Mouse (Mus musculus) urinary bladder, postnatal 14 days (tissue): ENCODE results near the gene Ccar1.
A peak's percentile ranks its signal among the peaks of the same experiment; 100 is the strongest.
"Not testable (repeated sequence)": the region's sequence is repeated elsewhere in the genome, so short reads cannot be mapped to it uniquely, and the experiment has no call there.

Experiments used
- DNase-seq: peaks from one replicate; pipeline ENCODE4 v3.0.0; 2021; ENCODE audit warnings: low spot score

Gene Ccar1

DNA sequence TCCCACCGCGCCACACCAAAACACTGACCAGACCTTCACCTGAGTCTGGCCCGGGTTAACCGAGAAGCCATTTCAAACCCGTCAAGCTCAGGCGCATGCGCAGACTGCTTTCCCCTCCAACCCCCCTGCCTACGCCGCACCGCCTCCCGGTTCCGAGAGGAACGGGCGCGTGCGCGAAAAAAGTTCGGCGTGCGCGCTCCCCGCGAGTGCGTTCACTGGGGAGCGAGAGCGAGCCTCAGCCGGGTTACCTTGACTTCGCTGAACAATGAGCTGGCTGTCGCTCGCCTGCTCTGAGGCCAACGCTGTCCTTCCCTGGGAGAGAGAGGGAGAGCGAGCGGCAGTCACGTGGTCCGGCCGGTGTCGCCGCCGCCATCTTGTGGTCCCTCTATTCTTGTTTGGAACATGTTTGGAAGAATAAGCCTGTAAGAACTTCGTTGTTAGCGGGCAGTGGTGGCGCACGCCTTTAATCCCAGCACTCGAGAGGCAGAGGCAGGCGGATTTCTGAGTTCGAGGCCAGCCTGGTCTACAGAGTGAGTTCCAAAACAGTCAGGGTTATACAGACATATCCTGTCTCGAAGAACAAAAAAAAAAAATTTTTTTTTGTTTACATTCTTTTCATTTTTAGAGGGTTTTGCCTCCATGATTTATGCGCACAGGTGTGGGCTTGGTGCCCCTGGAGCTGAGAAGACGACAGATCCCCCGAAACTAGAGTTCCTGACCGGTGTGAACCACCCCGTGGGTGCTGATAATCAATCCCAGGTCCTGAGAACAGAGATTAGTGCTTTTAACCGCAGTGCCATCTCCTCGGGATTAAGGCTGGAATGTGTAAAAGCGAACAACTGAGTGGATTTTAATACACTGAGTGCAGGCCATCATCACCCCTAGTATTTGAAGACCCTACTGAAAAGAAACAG lies at the start of gene Ccar1:
Ccar1 (minus strand) TSS at position 110 of the 914 bp plus-strand sequence.
- DNase-seq = peak; percentile 99

DNA sequence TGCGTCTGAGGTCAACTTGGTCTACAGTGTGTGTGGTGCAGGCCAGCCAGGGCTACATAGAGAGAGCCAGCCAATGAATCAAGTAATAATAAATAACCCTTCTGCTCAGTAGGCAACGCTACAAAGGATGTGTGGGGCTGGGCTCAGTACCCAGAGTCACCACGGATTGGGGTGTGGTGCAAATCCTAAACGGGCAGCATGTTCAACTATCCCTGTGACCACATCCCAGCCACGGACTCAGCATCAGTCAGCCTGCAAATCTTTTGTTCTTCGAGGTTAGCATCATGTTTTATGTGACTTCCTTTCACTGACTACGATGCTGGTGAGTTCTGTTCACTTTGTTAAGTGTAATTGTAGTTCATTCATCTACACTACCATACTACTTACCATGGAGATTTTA lies 48.6 kb upstream of the Ccar1 start:
- no peak for DNase-seq

DNA sequence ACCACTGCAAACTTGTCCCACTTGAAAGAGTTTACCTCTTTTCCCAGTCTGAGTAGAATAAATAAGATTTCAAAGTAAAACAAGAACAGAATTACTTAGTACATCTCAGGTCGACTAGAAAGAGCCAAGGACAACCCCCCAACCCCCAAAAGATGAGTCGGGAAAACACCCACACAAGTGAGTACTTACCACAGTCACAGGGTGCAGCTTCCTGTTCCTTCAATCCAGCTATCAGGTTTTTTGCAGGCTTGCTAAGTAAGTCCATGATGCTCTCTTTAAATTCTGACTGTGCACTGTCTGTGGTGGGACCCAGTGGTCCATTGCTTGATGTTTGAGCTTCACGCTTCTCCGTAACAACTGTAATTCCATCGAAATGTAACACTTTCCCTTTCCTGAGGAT lies 45.9 kb upstream of the Ccar1 start:
- DNase-seq = no peak

DNA sequence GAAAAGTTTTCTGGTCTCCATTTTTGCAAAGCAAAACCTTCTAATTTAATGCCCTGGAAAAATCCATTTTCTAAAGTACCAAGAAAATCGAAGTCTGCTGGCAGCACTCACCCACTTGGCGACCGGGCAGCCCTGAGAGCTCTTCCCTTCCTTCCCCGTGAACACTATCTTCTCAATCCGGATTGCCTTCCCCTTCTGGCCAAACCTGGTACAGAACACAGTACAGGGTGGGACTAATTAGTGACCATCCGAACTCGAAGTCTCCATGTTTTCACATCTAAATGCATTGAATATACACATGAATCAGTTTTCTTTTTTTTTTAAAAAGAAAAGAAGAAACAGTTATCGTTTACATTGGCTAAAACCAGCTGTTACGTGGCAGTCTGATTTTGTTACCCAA lies 40.7 kb upstream of the Ccar1 start:
- no peak for DNase-seq

DNA sequence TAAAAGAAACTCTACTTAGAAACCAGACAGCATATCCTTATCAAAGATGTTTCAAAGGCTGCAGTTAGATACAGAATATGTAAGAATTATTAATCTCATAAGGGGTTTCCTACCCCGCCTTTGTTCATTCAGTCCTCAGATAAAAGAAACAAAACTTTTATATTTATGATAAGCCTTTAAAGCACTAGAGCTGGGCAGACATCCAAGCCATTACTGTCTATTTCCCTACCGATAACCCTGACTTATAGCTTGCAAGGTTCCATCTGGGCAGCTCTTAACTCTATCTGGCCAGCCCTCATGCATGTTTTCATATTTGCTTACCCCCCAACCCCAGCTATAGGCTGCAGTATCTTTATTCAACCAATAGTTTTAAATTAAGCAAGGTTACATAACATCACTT lies 39.5 kb upstream of the Ccar1 start:
- DNase-seq = no peak

DNA sequence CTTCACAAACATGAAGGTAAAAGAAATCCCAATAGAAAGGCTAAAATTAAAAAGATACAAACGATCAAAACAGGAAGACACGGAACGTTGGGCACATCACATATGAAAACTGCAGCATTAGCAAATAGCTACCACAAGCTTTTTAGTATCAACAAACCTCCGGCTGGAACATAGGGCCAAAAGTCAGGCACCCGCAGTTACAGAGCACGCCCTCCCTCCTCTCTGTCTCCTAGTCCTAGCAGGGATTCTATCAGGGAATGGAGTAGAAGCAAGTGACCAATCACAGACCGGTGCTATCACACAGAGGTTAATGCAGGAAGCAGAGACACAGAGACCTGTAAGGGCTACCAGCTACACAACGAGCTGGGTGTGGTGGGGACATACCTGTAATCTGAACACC lies 32.4 kb upstream of the Ccar1 start:
- DNase-seq = no peak

DNA sequence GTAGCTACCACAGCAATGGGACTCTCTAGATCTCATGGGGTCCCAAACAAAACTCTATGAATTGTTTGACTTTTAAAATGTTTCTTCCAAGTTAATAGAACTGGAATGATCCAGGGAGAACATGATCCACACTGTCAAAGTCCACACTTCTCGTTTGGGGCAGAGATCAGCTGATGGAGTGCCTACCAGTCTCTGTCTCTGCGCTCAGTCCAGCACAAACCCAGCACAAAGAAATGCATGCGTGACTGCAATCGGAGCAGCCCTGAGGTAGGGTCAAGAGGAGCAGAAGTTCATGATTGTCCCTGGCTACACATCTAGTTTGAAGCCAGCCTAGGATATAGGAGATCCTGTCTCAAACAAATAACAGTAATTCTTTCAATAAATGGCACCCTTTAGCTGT lies 31.3 kb upstream of the Ccar1 start:
- no peak for DNase-seq

DNA sequence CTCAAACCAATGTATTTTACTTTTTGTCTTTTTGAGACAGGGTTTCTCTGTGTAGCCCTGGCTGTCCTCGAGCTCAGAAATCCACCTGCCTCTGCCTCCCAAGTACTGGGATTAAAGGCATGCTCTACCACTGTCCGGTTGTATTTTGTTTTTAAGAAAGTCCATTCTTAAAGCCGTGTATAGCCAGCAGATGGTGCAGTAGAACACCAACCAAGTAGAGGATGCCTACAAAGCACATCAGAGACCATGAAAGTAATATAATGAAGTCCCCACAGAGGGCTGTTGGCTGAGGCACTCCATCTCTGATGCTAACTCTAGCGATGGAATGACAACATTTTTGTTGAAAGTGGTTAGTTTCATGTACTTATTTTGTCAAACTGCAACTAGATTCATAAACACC lies 17.9 kb upstream of the Ccar1 start:
- no peak for DNase-seq

DNA sequence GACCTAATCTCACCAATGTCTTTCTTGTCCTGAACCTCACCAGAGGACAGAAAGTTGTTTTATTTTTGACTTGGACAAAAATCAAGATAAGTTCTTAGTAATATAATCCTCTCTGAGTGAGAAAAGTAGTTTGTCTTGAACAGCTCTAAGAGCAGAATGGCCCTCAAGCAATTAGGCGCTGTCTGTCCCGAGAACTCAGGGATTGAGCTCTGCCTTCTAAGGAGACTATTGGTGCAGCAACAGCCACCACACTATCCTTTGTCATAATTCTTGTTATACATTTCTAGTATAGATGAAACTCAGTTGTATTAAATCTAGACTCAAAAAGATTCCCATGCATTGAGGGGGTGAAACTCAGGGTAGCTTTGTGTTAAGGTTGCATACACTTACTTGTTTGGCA lies 16.7 kb upstream of the Ccar1 start:
- no peak for DNase-seq

DNA sequence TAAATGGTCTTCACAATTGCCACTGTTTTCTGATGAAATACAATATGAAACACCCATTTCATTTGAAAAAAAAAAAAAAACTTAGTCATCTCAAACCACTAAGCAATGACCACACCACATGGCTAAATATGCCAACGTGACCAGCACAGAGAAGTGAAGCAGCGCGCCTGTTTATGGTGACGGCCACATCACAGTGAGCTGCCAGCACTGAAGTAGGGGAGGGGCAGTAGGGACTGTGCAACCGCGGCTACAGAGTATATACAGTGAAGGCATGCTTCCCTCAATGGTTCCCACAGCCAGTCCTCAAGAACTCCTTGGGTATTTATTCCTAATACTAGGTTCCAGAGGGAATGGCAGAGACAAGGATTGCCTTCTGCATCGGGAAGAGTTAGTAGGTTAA lies 16.2 kb upstream of the Ccar1 start:
- DNase-seq = no peak

DNA sequence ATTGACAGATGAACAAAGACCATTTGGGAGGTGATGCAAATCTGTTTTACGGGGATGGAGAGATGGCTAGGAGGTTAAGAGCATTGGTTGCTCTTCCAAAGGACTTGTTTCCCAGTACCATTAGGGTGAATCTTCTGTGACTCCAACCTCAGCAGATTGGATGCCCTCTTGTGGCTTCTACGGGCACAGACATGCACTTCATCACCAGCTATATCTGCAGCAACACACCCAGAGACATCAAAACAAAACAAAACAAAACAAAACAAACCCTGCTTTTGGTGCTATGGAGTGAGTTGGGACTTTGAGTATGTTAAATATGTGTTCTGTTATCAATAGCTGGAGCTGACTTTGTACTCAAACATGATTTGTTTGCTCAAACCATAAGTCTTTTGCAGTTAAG lies 12.0 kb upstream of the Ccar1 start:
- DNase-seq = no peak

DNA sequence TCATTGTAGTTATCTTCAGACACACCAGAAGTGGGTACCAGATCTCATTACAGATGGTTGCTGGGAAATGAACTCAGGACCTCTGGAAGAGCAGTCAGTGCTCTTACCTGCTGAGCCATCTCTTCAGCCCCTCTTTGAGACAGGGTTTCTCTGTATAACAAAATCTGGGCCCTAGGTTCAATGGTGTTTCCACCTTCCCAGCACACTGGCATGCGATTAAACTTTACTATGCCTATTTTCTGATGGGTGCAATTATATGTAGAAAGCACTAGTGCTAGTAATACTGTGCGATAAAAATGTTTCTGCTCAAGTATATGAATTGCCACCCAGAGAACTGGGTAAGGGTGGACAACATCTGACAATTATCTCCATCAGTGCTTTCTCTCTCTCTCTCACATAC lies 11.2 kb upstream of the Ccar1 start:
- DNase-seq = no peak

DNA sequence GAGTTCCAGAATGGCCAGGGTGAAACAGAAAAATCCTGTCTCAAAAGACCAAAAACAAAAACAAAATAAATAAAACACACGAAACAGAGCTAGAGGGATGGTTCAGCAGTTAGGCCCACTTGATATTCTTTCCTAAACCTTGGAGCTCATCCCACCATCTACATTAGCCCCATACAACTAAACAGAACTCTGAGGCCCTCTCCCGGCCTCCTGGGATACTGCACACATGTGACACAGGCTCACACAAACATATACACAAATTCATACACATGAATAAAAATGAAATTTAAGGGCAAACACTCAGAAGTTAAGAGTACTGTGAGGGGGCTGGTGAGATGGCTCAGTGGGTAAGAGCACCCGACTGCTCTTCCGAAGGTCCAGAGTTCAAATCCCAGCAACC lies 2.1 kb upstream of the Ccar1 start:
- no peak for DNase-seq

DNA sequence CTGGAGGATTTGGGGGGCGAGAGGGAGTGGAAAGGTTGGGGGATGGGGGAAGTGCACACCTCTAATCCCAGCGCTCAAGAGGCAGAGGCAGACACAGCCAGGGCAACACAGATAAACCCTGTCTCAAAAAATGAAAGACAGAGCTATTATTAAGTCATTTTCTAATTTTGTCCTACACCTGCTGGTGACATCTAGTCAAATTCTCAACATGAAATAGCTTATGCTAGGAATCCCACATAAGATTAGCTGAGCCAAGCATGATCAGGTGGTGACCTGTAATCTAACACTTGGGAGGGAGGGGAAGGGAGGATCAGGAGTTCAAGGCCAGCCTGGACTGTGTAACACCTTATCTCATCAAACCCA lies 986 bp upstream of the Ccar1 start:
- DNase-seq = no peak

DNA sequence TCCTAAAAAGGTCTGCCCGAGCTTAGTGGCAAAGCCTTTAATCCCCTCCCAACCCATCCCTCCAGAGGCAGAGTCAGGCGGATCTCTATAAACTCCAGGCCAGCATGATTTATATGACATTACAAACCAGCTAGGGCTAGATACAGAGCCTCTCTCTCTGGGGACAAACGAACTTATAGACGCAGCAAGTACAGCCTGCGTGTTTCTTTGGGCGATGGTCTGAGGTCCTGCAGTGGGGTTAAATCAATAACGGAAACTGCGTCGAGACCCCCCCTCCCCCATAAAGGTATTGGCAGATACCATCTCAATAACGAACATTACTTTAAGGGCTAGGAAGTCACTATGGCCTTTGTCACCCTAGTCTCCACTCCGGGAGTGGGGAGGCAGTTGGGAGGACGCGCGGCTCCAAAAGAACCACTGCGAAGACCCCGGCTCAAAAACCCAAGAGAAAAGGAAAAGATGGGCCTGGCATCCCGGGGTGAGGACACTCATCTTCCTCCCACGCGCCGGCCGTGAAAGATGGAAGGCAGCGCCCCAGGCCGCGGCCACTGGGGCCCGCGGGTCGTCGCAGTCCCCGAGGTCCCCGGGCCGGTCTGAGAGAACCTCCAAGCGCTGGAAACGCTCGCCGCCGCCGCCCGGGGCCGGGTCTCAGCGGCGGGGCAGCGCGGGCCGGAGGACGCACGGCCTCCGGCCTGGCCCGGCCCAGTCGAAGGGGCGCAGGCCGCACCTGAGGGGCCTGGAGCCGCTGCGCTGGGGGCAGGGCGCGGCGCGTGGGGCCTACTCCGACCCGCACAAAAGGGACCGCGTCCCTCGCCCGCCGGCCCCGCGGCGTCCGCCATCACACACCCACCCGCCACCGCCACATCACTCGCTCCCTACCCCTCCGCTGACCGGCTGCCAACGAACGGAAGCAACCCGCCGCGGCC lies 572 bp downstream of the Ccar1 start:
- no peak for DNase-seq

DNA sequence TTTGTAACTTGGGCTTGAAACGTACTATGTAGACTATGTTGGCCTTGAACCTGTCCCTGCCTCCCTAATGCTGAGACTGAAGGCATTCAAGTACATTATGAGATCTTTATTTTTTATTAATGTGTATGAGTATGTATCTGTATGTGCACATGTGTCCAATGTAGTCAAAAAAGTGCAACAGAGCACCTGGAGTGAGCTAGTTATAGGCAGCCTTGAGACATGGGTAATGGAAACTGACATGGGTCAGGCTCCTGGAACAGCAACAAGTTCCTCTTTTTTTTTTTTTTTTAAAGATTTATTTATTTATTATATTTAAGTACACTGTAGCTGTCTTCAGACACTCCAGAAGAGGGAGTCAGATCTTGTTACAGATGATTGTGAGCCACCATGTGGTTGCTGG lies 10.3 kb downstream of the Ccar1 start:
- not testable (repeated sequence) for DNase-seq

DNA sequence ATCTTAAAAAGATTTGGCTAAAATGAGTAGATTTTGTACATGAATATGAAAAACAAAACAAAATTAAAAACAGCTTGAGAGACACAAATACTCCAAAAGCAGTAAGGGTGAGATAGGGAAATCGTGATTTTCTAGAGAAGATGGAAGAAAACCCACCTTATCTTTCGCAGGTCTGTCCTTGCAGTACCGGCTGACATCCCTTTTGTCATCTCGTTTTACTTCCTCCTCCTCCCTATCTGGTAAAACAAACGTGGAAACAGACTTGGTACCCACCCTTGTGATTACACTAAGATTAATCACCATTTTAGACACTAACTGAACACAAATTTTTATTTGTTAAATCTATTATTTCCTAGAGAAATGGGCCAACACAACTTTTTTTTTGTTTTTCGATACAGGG lies 41.3 kb downstream of the Ccar1 start:
- no peak for DNase-seq

DNA sequence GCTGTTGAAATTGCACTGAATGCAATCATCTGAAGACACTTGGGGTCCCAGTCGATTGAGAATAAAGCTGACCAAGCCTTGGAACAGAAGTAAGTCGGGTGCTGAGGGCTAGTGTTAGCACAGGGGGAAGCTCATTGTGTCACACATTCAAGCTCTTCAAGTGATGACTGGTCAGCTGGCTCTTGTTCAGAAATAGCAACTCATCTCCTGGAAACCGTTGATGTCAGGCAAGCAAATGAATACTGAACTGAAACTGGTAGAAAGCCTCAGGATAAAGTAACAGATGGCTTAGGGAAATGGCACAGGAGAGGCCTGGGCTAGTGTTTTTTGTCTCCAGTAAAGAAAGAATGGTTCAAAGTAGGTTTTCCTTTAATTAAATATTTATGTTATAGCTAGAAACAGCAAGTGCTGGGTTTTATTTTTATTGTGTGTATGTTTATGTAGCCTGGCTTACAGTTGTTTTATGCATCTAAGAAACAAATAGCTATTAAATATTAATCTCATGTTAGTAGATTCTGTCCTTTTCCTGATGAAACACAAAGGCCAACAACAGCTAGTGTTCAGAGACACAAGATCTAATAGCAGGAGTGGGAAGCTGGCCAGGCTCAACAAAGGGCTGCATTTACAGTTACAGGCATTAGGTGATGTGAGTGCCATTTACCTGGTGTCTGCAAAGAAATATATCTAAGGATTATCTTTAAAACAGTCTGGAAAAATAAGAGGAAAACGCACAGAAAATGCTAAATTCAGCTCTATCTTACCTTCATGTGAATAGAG lies 51.9 kb downstream of the Ccar1 start:
- no peak for DNase-seq

DNA sequence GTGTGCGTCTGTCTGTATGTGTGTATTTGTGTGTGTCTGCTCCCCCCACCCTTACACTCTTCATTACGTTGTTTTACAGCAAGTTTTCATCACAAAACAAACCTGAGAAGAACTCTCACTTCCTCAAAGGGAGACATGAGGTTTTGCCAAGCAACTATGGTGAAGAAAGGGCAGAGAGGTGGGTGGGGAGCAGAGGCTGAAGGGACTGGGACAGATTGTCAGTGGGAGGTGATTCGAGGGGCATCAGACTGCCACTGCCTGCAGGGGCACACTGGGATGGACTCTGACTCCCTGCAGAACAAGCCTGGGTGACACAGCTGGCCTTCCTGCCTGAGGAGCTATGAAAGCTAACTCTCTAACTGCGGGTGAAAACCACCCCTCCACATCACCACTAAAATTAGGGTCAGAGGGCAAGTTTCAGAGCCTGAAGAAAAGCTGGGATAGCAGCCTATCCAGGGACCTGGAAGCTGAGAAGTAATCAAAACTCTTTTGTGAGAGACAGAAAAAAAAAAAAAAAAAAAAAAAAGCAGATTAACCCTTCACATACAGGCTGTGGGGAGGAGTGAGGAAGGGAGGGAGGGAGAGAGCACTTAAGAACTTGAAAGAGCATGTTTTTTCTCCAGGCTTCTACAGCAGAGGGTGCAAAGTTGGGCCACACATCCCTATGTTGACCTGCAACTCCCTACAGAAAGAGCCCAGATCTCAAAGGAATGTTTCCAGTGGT lies 55.0 kb downstream of the Ccar1 start:
- DNase-seq = no peak

DNA sequence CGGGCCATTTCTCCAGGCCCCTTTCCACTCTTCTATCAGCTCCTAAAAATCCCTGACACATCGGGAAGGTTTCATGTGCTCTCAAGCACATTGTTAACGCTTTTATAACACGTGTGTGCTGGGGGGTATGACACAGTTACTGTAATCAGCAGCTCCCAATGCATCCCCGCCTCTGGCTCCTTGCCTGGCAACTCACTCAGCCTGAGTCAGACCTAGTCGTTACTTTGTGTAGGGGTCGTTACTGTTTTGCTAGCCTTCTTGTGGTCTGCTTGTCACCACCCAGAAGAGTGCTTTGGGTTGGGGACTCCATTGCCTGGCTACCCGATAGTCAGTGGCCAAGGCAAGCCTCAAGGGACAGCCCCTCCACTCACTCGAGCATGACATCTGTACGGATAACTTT lies 61.3 kb downstream of the Ccar1 start:
- no peak for DNase-seq

DNA sequence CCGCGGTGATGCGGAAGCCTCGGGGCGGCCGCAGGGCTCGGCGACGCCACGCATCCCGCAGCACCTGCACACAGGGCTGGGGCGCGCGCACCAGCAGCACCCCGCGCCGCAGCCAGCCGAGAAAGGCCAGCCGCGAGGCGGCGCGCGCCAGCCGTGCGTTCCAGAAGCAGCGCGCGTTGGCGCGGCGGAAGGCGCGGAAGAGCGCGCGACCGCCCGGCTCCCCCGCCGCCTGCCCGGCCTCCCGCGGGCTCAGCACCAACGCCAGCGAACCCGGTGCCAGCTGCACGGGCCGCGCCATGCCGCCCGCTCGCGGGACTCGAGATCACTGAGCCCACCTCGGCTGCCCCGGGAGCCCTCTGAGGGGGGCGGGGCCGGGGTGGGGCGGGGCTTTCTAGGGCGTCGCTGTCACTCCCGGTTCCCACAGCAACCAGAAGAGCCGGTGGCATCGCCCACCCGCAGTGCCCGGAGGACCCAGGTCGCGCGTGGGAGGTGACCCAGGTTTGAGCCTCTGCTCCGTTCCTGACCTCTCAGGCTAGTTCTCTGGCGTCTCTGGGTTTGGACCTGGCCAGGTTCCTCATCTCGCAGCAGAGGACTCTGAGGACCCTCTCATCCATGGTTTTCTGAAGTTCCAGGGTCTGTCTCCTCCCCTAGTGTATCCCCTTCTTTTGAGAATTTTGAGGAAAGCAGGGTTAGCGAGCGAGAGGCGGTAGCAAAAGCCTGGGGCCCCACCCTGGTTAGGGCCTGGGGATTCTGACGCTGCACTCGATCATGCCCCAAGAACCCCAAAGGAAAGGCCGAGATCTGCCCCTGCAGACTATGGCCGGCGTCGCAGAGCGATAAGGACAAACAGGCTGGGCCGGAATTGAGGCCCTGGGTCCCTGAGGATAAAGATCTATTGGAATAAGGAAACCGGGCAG lies 66.1 kb downstream of the Ccar1 start, which contains the start of gene Stox1:
Stox1 (minus strand) TSS at position 358 of the 917 bp plus-strand sequence.
- DNase-seq = peak; percentile 55
